Mouse (Mus musculus) urinary bladder, adult 2 months (tissue): ENCODE results near the gene Gabrd. TPM values are rescaled to one million over a fixed set of nuclear protein-coding genes. Genes with fewer than 3 reads are reported as not detected.

Experiments used
- DNase-seq: peaks from one replicate; pipeline ENCODE4 v3.0.0; 2022; ENCODE audit warnings: low spot score
- polyA plus RNA-seq: library from polyadenylated mRNA; depleted of rRNA; stranded (reverse); fragments of >200 nt; gene quantifications from 2 replicates; pipeline ENCODE4 v1.2.3, GENCODE M21; 2012

The Gabrd gene
- polyA plus RNA-seq, 1 experiment = 0.74 TPM

DNA sequence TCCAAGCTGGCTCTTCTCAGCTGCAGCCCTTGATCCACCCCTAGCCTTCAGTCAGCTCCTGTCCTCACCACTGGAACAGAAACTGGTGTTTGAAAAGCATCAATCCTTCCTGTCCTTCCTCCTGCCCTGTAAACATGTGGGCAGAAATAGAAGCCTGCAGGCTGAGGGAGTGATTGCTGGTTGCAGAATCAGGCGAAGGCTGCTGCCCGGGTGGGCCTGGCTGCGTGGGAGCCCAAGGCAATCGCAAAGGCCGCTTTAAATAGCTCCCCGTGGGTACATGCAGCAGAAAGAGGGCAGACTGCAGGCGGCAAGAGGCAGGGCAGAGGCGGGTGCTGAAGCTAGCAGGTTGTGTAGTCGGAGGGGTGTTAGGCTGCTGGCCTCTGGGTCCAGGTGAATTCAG is 15.2 kb downstream of the Gabrd start:
- no peak for DNase-seq

- no peak for DNase-seq
Measured at GRCm38 (mm10) chr4:155381974-155382373, 15.9 kb downstream of the Gabrd start.

DNA sequence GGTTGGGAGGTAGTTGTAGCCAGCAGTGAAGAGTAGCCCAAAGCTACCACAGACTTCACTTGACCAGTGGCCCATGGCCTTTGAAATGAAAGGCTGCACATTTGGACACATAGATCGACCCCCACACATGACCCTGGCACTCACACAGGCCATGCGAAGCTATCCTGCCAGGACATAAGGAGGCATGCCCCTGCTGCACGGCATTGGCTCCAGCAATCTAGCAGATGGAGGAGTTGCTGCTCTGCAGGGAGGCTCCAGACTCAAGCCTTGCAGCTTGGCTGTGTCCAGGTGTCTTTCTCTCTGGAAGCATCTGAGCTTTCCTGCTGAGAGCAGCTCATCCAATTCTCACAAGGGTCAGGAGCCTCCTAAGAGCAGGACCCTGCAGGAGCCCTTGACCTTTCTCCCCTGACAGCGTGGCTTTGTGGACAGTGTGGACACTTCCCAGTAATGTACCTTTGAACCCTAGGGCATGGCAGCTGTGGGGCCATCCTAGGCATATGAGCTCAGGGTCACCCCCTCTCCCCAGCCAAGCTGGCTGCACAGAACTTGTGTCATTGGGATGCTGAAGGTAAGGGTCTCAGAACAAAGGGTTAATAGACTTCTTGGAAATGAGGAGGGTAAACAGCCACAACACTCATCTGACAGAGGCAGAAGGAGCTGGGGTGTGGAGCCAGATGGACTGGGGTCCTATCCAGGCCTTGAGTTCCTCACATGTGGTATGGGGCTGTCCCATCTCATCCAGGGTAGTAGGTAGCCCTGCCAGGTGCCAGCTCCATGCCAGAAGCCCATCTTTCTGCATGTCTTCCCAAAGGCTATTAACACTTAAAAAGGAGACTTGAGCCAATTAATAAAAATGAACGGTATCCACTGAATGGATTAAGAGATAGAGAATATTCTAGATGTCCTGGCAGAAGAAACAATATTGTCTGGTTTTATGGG is 25.8 kb downstream of the Gabrd start:
- DNase-seq = no peak

DNA sequence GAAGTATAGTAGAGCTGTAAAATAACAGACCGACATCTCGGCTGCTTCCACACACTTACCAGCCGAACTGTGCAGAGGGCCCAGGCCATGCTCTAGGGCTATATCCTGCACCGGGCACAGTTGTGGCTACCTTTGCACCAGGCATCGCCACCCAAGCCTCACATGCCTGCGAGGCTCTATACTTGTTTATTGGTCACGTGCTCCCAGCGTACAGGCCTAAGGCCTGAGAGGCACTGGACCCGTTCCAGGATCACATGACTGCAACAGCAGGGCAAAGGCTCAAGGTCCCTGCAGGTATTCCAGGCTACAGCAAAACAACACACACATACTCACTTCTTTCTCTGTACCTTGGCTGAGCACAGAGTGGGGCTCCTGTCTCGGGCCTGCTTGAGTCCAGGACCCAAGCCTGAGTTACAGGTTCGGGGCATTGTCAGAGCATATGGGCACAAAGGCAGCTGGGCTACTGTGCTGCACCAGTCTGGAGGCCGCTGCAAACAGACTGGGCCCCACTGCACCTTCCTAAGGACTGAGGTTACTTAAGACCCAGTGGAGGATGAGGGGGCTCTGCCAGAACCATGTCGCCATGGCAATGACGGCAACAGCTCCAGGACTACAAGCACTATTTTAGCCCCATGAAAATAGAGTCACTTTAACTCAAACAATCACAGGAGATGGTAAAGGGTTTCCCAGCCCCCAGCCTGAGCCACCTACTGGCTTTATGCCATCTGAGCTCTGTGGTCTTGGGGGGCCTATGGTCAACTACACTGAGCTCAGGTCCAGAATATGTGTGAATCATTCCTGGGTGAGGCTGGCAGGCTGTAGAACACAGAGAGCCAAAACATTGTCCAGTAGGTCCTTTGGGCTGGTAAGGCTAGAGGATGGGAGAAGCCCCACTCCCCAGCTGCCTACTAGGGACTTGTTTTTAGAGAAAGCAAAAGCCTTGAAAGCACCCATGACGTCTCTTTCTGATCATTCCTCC is 26.9 kb downstream of the Gabrd start:
- DNase-seq = no peak

DNA sequence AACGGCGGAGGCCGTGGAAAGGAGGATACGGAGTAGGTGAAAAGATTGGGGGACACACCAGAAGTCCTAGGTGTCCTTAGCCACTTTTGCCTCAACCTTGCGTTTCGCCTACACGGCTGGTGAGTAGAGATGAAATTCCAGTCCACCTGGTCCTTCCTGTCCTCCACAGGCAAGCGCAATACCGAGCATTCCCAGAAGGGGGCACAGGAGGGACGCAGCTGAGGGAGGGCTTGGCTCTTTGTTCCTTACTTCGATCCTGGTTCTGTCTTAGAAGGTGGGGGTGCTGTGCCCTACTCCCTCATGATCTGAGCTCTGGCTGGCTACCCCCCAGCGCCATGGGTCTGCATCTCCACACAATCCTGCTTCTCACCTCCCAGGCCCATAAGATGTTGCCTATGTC is 29.2 kb downstream of the Gabrd start:
- DNase-seq = peak; percentile 68

GRCm38 (mm10) chr4:155367739-155368138 is 30.2 kb downstream of the Gabrd start:
- no peak for DNase-seq

GRCm38 (mm10) chr4:155366784-155367183 is 31.1 kb downstream of the Gabrd start:
- no peak for DNase-seq

DNA sequence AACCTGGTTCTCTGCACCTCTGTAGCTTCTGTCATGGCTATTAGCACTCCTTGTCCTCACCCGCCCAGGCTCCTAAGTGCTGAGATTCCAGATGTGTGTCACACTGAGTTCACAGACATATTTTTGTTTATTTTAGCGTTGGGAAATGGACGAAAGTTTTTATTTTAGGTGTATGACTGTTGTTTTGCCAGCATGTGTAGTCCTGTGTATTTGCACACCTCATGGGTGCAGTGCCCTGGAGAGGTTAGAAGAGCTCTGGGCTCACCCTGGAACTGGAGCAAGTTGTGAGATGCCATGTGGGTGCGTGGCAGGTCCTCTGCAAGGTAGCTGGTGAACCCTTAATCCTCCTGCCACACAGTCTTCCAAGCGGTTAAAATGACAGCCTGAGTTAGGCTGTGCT is 35.5 kb downstream of the Gabrd start:
- DNase-seq = no peak

- peak; percentile 83 for DNase-seq
Measured at GRCm38 (mm10) chr4:155361303-155361791, 36.6 kb downstream of the Gabrd start, which contains the start of gene Prkcz. Gene Prkcz (minus strand): TSS chr4:155361361.

GRCm38 (mm10) chr4:155360856-155361255 is 37.1 kb downstream of the Gabrd start:
- DNase-seq = no peak

DNA sequence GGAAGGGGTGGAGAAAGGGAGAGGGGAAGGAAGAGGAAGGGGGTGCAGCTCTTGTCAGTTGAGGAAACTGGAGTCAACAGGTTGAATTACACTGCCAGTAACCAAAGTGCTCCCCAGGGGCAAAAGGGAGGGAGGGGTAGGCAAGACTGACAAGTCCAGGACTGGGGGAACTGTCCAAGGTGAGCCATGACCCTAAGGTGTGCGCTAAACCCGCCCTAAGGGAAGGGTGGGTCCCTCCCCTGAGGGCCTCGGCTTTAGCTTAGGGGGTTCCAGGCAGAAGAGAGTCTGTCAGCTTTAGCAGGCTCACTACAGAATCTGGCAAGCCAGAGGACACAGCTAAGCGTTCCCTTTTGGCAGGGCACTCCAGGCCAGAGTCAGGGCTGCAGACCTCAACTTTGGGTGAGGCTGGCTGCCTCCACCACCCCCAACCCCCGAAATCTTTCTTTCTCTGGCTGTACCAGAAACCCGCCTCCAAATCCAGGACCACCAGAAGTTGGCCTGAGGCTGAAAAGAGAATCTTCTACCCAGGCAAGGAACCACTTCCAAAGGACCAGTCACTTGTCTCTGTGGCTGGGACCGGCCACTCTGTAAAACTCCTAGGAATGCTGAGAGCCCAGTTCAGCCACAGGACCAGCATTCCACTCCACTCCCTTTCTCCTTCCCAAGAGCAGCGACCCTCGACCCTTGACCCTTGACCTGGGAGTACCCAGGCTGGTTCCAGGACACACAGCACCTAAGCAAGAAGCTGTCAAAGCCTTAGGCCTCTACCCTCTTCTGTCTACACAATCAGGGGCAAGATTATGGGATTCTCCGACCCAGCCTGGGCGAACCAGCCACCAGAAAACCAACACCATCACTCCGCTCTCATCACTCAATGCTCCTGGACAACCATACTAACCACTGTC is 38.1 kb downstream of the Gabrd start:
- DNase-seq = no peak

DNA sequence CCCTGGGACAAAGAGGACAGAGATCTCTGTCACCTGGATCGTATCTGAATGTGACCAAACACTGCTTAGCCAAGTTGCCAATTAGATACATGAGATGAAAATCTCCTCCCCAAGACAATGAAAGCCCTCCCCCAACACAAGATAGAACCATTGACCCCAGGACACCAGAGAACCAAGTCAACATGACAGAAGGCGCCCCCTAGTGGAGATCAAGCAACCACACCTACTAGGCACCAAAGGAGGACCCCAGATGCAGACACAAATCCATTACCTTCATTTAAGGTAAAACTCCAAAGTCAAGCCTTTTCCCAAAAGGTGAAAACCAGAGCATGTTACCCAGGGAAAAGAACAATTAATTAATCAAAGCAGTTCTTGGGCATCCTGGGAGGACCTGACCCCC is 40.3 kb downstream of the Gabrd start:
- no peak for DNase-seq

DNA sequence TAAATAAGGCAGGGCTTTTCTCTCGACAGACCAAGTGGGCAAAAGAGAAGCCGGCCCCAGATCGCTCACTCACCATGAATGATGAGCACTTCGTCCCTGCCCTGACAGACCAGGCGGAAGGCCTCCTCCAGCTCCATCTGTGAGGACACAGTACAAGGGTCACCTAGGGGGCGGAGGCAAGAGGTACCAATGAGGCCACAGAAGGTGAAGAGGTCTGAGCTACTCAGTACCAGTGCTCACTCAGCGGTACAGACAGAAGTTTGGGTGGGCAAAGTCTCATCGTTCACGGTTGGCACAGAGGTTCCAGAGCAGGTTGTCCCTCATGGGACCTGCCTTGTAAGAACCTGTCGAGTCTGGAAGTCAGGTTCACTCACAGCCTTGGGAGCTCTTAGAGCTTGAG is 41.6 kb downstream of the Gabrd start:
- no peak for DNase-seq

- no peak for DNase-seq
Measured at GRCm38 (mm10) chr4:155354546-155354945, 43.4 kb downstream of the Gabrd start.

- no peak for DNase-seq
Measured at GRCm38 (mm10) chr4:155354035-155354434, 43.9 kb downstream of the Gabrd start.

DNA sequence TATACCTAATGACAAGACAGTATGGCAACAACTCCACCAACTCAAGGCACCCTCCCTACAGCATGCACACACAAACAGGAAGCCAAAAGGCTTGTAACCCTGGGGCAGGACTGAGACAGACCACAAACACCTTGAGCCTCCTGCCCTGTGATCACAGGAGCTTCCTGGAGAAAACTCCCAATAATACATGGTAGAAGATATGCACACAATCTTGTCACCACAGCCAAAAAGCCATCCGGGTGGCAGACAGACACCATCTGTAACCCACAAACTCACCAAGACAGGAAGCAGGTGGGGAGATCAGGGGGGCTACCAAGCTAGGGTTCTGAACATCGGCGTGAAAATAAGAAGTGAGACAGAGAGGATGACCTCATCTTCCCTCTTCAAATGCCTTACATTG is 45.3 kb downstream of the Gabrd start:
- DNase-seq = no peak

DNA sequence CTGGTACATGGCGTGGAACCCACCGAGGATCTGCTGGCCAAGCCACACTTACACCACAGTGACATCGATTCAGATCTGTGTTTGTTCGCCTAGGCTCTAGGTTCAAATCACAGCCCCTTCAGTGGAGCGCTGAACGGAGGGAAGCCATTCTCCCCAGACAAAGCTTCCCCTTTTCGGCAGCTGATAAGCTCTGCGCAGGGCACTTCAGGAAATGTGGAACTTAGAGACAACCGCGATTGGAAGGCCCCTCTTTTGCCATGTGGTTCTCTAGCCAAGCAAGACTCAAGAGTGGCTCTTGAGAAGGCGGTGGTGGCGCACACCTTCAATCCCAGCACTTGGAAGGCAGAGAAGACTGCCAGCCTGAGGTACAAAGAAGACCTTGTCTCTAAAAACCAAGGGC is 51.6 kb downstream of the Gabrd start:
- no peak for DNase-seq

GRCm38 (mm10) chr4:155345608-155345953 is 52.3 kb downstream of the Gabrd start:
- DNase-seq = no peak

DNA sequence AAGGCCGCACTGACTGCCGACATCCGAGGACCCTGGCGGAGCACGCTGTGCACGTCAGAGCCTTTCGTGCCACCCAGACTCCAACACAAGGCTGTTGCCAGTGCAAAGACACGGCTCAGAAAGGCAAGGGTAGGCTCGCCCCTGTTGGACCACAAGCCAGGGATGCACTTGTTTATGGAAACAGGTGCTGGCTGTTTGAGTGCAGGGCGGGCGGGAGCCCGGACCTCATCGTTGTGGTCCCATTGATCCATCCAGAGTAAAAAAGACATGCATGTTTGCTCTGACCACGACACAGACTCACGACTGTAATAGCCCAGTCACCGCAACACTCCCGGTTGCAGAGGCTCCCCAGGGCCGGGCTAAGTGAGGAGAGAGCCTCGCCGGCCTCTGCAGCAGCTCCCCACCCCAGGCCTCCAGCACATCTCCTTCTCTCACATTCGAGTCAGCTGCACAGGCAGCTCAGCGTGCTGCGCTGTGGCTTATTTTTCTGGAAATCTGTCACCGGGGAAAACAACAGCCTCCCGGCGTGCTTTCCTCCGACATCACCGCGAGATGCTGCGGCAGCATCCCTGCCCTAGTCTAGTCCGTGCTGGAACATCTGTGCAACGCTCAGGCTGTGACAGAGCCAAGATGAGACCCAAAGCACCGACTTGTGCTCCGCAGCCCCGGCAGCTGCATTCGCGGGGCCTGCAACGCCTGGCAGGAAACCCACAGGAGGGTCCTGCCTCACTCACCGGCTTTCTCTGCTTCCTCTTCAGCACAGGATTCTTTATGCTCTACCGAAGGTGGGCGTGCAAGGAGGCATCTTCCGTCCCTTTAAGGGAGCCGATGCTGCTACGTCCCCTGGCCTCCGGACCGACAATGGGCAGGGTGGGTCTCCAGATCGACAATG is 53.0 kb downstream of the Gabrd start:
- no peak for DNase-seq

- no peak for DNase-seq
Measured at GRCm38 (mm10) chr4:155344299-155344600, 53.7 kb downstream of the Gabrd start.
